Mouse (Mus musculus): ENCODE data around the gene Dclre1a. TPM values are rescaled to one million over a fixed set of nuclear protein-coding genes. Genes with fewer than 3 reads are reported as not detected.

Gene Dclre1a
- total RNA-seq, 2 experiments from 2014 or later: 3.5 to 3.9 TPM

- DNase-seq (ENCODE audit: low spot score): no peak
Measured at GRCm38 (mm10) chr19:56484630-56485375, 63.2 kb downstream of the Dclre1a start.

Other genes starting within 250 kb of the Dclre1a start
- gene Nrap, start 158.2 kb downstream of the Dclre1a start, total RNA-seq (2021): 1,000 to 10,000 TPM; 1,001 to 1,024 TPM
- gene Casp7, start 151.1 kb downstream of the Dclre1a start, total RNA-seq (2021): 1 to 10 TPM; 3.3 to 3.7 TPM
- gene Plekhs1, start 86.6 kb downstream of the Dclre1a start, total RNA-seq (2021): not detected
- gene Nhlrc2, start within 50 bp of the Dclre1a start, total RNA-seq (2021): 1 to 10 TPM; 8.1 to 8.2 TPM
- gene Adrb1, start 174.0 kb upstream of the Dclre1a start, total RNA-seq (2021): not detected